Mouse (Mus musculus): ENCODE data around the gene Pnliprp1. TPM values are rescaled to one million over a fixed set of nuclear protein-coding genes. Genes with fewer than 3 reads are reported as not detected.
A peak's percentile ranks its signal among the peaks of the same experiment; 100 is the strongest.

The Pnliprp1 gene
- polyA plus RNA-seq, 1 experiment from 2014 or later, result 1,391 TPM

- no peak for ATAC-seq
- WGBS, result 83% methylated on average over 4 of the region's 4 CpGs
Measured at GRCm38 (mm10) chr19:58742711-58743110, 14.0 kb downstream of the Pnliprp1 start.

GRCm38 (mm10) chr19:58743736-58744135 lies 15.0 kb downstream of the Pnliprp1 start:
- Histone ChIP-seq H3K4me3 (replicated peaks) (no peak overlapping the region), H3K9ac (no peak overlapping the region), H3K4me1 (replicated peaks) (no peaks in the 10 kb centered on the region), H3K9me3 (no peaks in the 10 kb centered on the region), H3K27me3 (replicated peaks) (no peaks in the 10 kb centered on the region), H3K27ac (no peak overlapping the region), H3K36me3 (no peaks in the 10 kb centered on the region), H3K4me2 (replicated peaks) (no peak overlapping the region)
- ATAC-seq, result peak; percentile 5; the same call in 1 of the 2 replicates
- WGBS, result 37% methylated on average over 4 of the region's 4 CpGs

More at GRCm38 (mm10) chr19:58742711-58743110, 14.0 kb downstream of the Pnliprp1 start:
- H3K9me3 ChIP-seq, result no peaks in the 10 kb centered on the region
- no peaks in the 10 kb centered on the region for H3K36me3 ChIP-seq
- H3K9ac ChIP-seq, result no peak overlapping the region
- no peaks in the 10 kb centered on the region for H3K4me1 ChIP-seq (replicated peaks)
- no peaks in the 10 kb centered on the region for H3K27me3 ChIP-seq (replicated peaks)
- H3K4me2 ChIP-seq (replicated peaks), result no peak overlapping the region
- H3K4me3 ChIP-seq (replicated peaks), result no peak overlapping the region
- no peak overlapping the region for H3K27ac ChIP-seq

GRCm38 (mm10) chr19:58747498-58748000 lies 18.9 kb downstream of the Pnliprp1 start:
- H3K4me2 ChIP-seq (replicated peaks), result no peak overlapping the region
- no peak overlapping the region for H3K27ac ChIP-seq
- peak; percentile 42 for ATAC-seq
- H3K4me1 ChIP-seq (replicated peaks), result no peaks in the 10 kb centered on the region
- H3K9ac ChIP-seq, result no peak overlapping the region
- H3K9me3 ChIP-seq, result no peaks in the 10 kb centered on the region
- no peaks in the 10 kb centered on the region for H3K27me3 ChIP-seq (replicated peaks)
- no peaks in the 10 kb centered on the region for H3K36me3 ChIP-seq
- no peak overlapping the region for H3K4me3 ChIP-seq (replicated peaks)
- WGBS, result 72% methylated on average over 9 of the region's 9 CpGs

- 50% methylated on average over 2 of the region's 2 CpGs for WGBS
- no peak overlapping the region for H3K4me2 ChIP-seq (replicated peaks)
- no peak for ATAC-seq
- no peak overlapping the region for H3K27ac ChIP-seq
- H3K4me3 ChIP-seq (replicated peaks), result no peak overlapping the region
- no peaks in the 10 kb centered on the region for H3K4me1 ChIP-seq (replicated peaks)
- H3K9ac ChIP-seq, result no peak overlapping the region
- H3K36me3 ChIP-seq, result no peaks in the 10 kb centered on the region
- H3K9me3 ChIP-seq, result no peaks in the 10 kb centered on the region
- no peaks in the 10 kb centered on the region for H3K27me3 ChIP-seq (replicated peaks)
Measured at GRCm38 (mm10) chr19:58750822-58751221, 22.1 kb downstream of the Pnliprp1 start.

GRCm38 (mm10) chr19:58751504-58751903 lies 22.8 kb downstream of the Pnliprp1 start:
- no peak overlapping the region for H3K27ac ChIP-seq
- no peak overlapping the region for H3K4me3 ChIP-seq (replicated peaks)
- H3K9me3 ChIP-seq, result no peaks in the 10 kb centered on the region
- H3K4me2 ChIP-seq (replicated peaks), result no peak overlapping the region
- no peak overlapping the region for H3K9ac ChIP-seq
- 60% methylated on average over 2 of the region's 2 CpGs for WGBS
- H3K27me3 ChIP-seq (replicated peaks), result no peaks in the 10 kb centered on the region
- H3K36me3 ChIP-seq, result no peaks in the 10 kb centered on the region
- no peaks in the 10 kb centered on the region for H3K4me1 ChIP-seq (replicated peaks)
- ATAC-seq, result no peak

GRCm38 (mm10) chr19:58758871-58759270 lies 30.2 kb downstream of the Pnliprp1 start:
- no peaks in the 10 kb centered on the region for H3K36me3 ChIP-seq
- no peak overlapping the region for H3K9ac ChIP-seq
- no peaks in the 10 kb centered on the region for H3K9me3 ChIP-seq
- H3K4me3 ChIP-seq (replicated peaks), result no peak overlapping the region
- no peaks in the 10 kb centered on the region for H3K27me3 ChIP-seq (replicated peaks)
- H3K4me1 ChIP-seq (replicated peaks), result peaks cover 15% of the 10 kb centered on the region
- H3K4me2 ChIP-seq (replicated peaks), result no peak overlapping the region
- WGBS, result 63% methylated on average over 4 of the region's 4 CpGs
- peak; percentile 66 for ATAC-seq
- H3K27ac ChIP-seq, result peak overlapping the region; percentile 54; the same call in 1 of the 2 replicates

- Histone ChIP-seq H3K9ac (no peak within 1 kb of the TSS), H3K4me3 (replicated peaks) (no peak within 1 kb of the TSS), H3K4me2 (replicated peaks) (no peak within 1 kb of the TSS), H3K4me1 (replicated peaks) (peaks cover 15% of the 10 kb centered on the region), H3K27ac (peak within 1 kb of the TSS; percentile 54; the same call in 1 of the 2 replicates), H3K36me3 (no peaks in the 10 kb centered on the region), H3K27me3 (replicated peaks) (no peaks in the 10 kb centered on the region), H3K9me3 (no peaks in the 10 kb centered on the region)
- WGBS, result 38% methylated on average over 9 of the region's 9 CpGs
- ATAC-seq, result peak; percentile 98
Measured at GRCm38 (mm10) chr19:58759423-58759822, 30.7 kb downstream of the Pnliprp1 start, which contains the start of gene Pnliprp2. Gene Pnliprp2, plus strand, starts transcription at chr19:58759719.

- no peaks in the 10 kb centered on the region for H3K27me3 ChIP-seq (replicated peaks)
- no peak overlapping the region for H3K27ac ChIP-seq
- no peak for ATAC-seq
- no peak overlapping the region for H3K4me2 ChIP-seq (replicated peaks)
- peaks cover 15% of the 10 kb centered on the region for H3K4me1 ChIP-seq (replicated peaks)
- H3K9me3 ChIP-seq, result no peaks in the 10 kb centered on the region
- WGBS, result 47% methylated on average over 6 of the region's 6 CpGs
- H3K36me3 ChIP-seq, result no peaks in the 10 kb centered on the region
- H3K9ac ChIP-seq, result no peak overlapping the region
- no peak overlapping the region for H3K4me3 ChIP-seq (replicated peaks)
Measured at GRCm38 (mm10) chr19:58762316-58762715, 33.6 kb downstream of the Pnliprp1 start.

- peak; percentile 35 for ATAC-seq
- peaks cover 15% of the 10 kb centered on the region for H3K4me1 ChIP-seq (replicated peaks)
- no peaks in the 10 kb centered on the region for H3K9me3 ChIP-seq
- H3K4me2 ChIP-seq (replicated peaks), result no peak overlapping the region; the same call in 1 of the 2 replicates
- no peak overlapping the region for H3K9ac ChIP-seq
- H3K36me3 ChIP-seq, result no peaks in the 10 kb centered on the region
- no peaks in the 10 kb centered on the region for H3K27me3 ChIP-seq (replicated peaks)
- 14% methylated on average over 12 of the region's 12 CpGs for WGBS
- H3K27ac ChIP-seq, result no peak overlapping the region
- no peak overlapping the region for H3K4me3 ChIP-seq (replicated peaks)
Measured at GRCm38 (mm10) chr19:58762848-58763541, 34.3 kb downstream of the Pnliprp1 start.

- H3K4me2 ChIP-seq (replicated peaks), result no peak overlapping the region
- H3K4me3 ChIP-seq (replicated peaks), result no peak overlapping the region
- H3K27ac ChIP-seq, result no peak overlapping the region
- no peaks in the 10 kb centered on the region for H3K36me3 ChIP-seq
- H3K9me3 ChIP-seq, result no peaks in the 10 kb centered on the region
- H3K4me1 ChIP-seq (replicated peaks), result peaks cover 8% of the 10 kb centered on the region
- no peak overlapping the region for H3K9ac ChIP-seq
- ATAC-seq, result no peak
- WGBS, result 94% methylated on average over 6 of the region's 6 CpGs
- H3K27me3 ChIP-seq (replicated peaks), result no peaks in the 10 kb centered on the region
Measured at GRCm38 (mm10) chr19:58767329-58767728, 38.6 kb downstream of the Pnliprp1 start.

- H3K9me3 ChIP-seq, result no peaks in the 10 kb centered on the region
- no peak overlapping the region for H3K4me2 ChIP-seq (replicated peaks)
- H3K27me3 ChIP-seq (replicated peaks), result no peaks in the 10 kb centered on the region
- no peak overlapping the region for H3K4me3 ChIP-seq (replicated peaks)
- H3K27ac ChIP-seq, result no peak overlapping the region
- ATAC-seq, result no peak
- H3K4me1 ChIP-seq (replicated peaks), result no peaks in the 10 kb centered on the region
- 59% methylated on average over 5 of the region's 5 CpGs for WGBS
- no peaks in the 10 kb centered on the region for H3K36me3 ChIP-seq
- no peak overlapping the region for H3K9ac ChIP-seq
Measured at GRCm38 (mm10) chr19:58776461-58776860, 47.8 kb downstream of the Pnliprp1 start.

GRCm38 (mm10) chr19:58781566-58781965 lies 52.9 kb downstream of the Pnliprp1 start:
- Histone ChIP-seq H3K36me3 (no peaks in the 10 kb centered on the region), H3K4me2 (replicated peaks) (no peak overlapping the region), H3K9me3 (no peaks in the 10 kb centered on the region), H3K4me1 (replicated peaks) (no peaks in the 10 kb centered on the region), H3K27ac (no peak overlapping the region), H3K4me3 (replicated peaks) (no peak overlapping the region), H3K27me3 (replicated peaks) (no peaks in the 10 kb centered on the region), H3K9ac (no peak overlapping the region)
- no peak for ATAC-seq
- WGBS, result 76% methylated on average over 4 of the region's 4 CpGs

- no peaks in the 10 kb centered on the region for H3K36me3 ChIP-seq
- 49% methylated on average over 7 of the region's 7 CpGs for WGBS
- no peak overlapping the region for H3K4me2 ChIP-seq (replicated peaks)
- no peak for ATAC-seq
- no peak overlapping the region for H3K4me3 ChIP-seq (replicated peaks)
- no peak overlapping the region for H3K9ac ChIP-seq
- no peak overlapping the region for H3K27ac ChIP-seq
- H3K27me3 ChIP-seq (replicated peaks), result no peaks in the 10 kb centered on the region
- H3K9me3 ChIP-seq, result no peaks in the 10 kb centered on the region
- no peaks in the 10 kb centered on the region for H3K4me1 ChIP-seq (replicated peaks)
Measured at GRCm38 (mm10) chr19:58783938-58784337, 55.3 kb downstream of the Pnliprp1 start.
